22 mouse cellular contexts compared by ENCODE assay signal in genomic region chr16:14409776-14410175, GRCm38 (mm10). TPM values are rescaled to one million over a fixed set of nuclear protein-coding genes. Genes with fewer than 3 reads are reported as not detected.
A peak's percentile ranks its signal among the peaks of the same experiment; 100 is the strongest.
DNase-seq lines count a peak whose midpoint lies in the region; ATAC-seq and TF ChIP-seq lines count a peak whose summit lies in the region.
"Had no signal": no experiment of that assay in that cellular context is flagged by ENCODE, and none has a peak within 500 bp of the region (broad histone marks: within the 10 kb centered on the region; RNA-seq: fewer than 3 reads in every experiment).

No protein-coding gene starts in this region.

- no peak for ATAC-seq in heart, embryonic 11.5 days (replicated peaks; ENCODE audit: insufficient number of reproducible peaks, low FRiP score, low TSS enrichment)
- ATAC-seq in megakaryocyte, adult 5-6 weeks (ENCODE audit: poor library complexity, severe bottlenecking), result peak; percentile 59
- no peak for ATAC-seq in midbrain, embryonic 16.5 days
- ATAC-seq: forebrain, embryonic 13.5 days; forebrain, postnatal 0 days; hindbrain, embryonic 16.5 days; inflammation-experienced regulatory T-cells, adult 6 months had no signal

- no peak for TF ChIP-seq EP300 in heart, adult 2 months (IDR thresholded peaks at IDR 0.05; ENCODE audit: insufficient read depth, low read depth, low read length)

- H3K27me3 ChIP-seq in heart, adult 2 months (ENCODE audit: control insufficient read depth, insufficient read depth, low read length), result no peaks in the 10 kb centered on the region
- no peaks in the 10 kb centered on the region for H3K27me3 ChIP-seq in heart, embryonic 11.5 days (ENCODE audit: control insufficient read depth, insufficient read depth, low read length)
- H3K27me3 ChIP-seq in midbrain, embryonic 16.5 days (ENCODE audit: control insufficient read depth, insufficient read depth, low read depth, low read length), result no peaks in the 10 kb centered on the region
- H3K27me3 ChIP-seq: CH12.LX; forebrain, embryonic 13.5 days; heart, embryonic 12.5 days; hindbrain, embryonic 12.5 days had no signal

- H3K36me3 ChIP-seq in heart, adult 2 months (ENCODE audit: control insufficient read depth, insufficient read depth, low read length), result peaks cover 5% of the 10 kb centered on the region
- no peaks in the 10 kb centered on the region for H3K36me3 ChIP-seq in heart, embryonic 11.5 days (ENCODE audit: control insufficient read depth, insufficient read depth, low read length)
- peaks cover 11% of the 10 kb centered on the region for H3K36me3 ChIP-seq in midbrain, embryonic 16.5 days (ENCODE audit: control insufficient read depth, insufficient read depth, low read length)
- H3K36me3 ChIP-seq: heart, embryonic 12.5 days had no signal

- intact Hi-C loops in heart, adult 2 months (cut with DNase I), result no loop called here

- no peak for TF ChIP-seq CTCF in heart, adult 2 months (IDR thresholded peaks at IDR 0.05)

- WGBS in heart, adult 2 months, result 65% methylated on average over 3 of the region's 3 CpGs
- WGBS in heart, embryonic 11.5 days (ENCODE audit: insufficient replicate concordance), result 66% methylated on average over 3 of the region's 3 CpGs
- WGBS in midbrain, embryonic 16.5 days, result 93% methylated on average over 3 of the region's 3 CpGs

- H3K9me3 ChIP-seq in heart, embryonic 11.5 days (replicated peaks; ENCODE audit: control insufficient read depth, low read length), result no peaks in the 10 kb centered on the region
- H3K9me3 ChIP-seq in midbrain, embryonic 16.5 days (replicated peaks; ENCODE audit: control insufficient read depth, low read length, poor library complexity, severe bottlenecking), result no peaks in the 10 kb centered on the region
- H3K9me3 ChIP-seq: embryonic facial prominence, embryonic 10.5 days; forebrain, embryonic 13.5 days; heart, embryonic 12.5 days; hindbrain, embryonic 12.5 days had no signal

- no peak overlapping the region for H3K4me3 ChIP-seq in heart, adult 2 months
- H3K4me3 ChIP-seq in heart, embryonic 11.5 days (ENCODE audit: low read depth, low read length), result no peak overlapping the region
- H3K4me3 ChIP-seq in midbrain, embryonic 16.5 days (ENCODE audit: low read depth, low read length), result no peak overlapping the region
- H3K4me3 ChIP-seq: embryonic facial prominence, embryonic 10.5 days; forebrain, embryonic 13.5 days; gastrocnemius, adult 2 months; heart, embryonic 12.5 days; hindbrain, embryonic 12.5 days had no signal

- peak overlapping the region; percentile 12 for H3K27ac ChIP-seq in heart, adult 2 months
- no peak overlapping the region for H3K27ac ChIP-seq in heart, embryonic 11.5 days (ENCODE audit: low read depth, low read length)
- no peak overlapping the region for H3K27ac ChIP-seq in midbrain, embryonic 16.5 days (ENCODE audit: low read length)
- H3K27ac ChIP-seq: embryonic facial prominence, embryonic 10.5 days; forebrain, embryonic 13.5 days; gastrocnemius, adult 2 months; hindbrain, embryonic 12.5 days had no signal

- peak in 1 of 2 experiments; percentile 6 for DNase-seq in heart, adult 2 months
- DNase-seq in 416B (ENCODE audit: low read depth), result peak; percentile 27
- peak; percentile 16 for DNase-seq in brain, adult 2 months (ENCODE audit: low read depth, low spot score)
- DNase-seq in kidney, postnatal 25 days, result no peak
- DNase-seq in adrenal gland, postnatal 10 days, result no peak
- DNase-seq: adrenal gland, adult 8-10 months; cerebellum, adult 18-20 months; cerebellum, adult 9-11 months; cerebellum, postnatal 36 days; forebrain, postnatal 0 days; gastrocnemius, adult 2 months; gastrocnemius, postnatal 25 days had no signal

- no peaks in the 10 kb centered on the region for H3K79me2 ChIP-seq in heart, adult 2 months (replicated peaks; ENCODE audit: control insufficient read depth, insufficient read depth, low read length)

- no peak for TF ChIP-seq POLR2A in heart, adult 2 months (IDR thresholded peaks at IDR 0.05; ENCODE audit: insufficient read depth, low read depth, low read length)

- no peak overlapping the region for H3K4me2 ChIP-seq in heart, embryonic 11.5 days
- no peak overlapping the region for H3K4me2 ChIP-seq in midbrain, embryonic 16.5 days (ENCODE audit: low read length)
- H3K4me2 ChIP-seq: forebrain, embryonic 13.5 days; heart, embryonic 12.5 days; hindbrain, embryonic 12.5 days had no signal

- no peaks in the 10 kb centered on the region for H3K4me1 ChIP-seq in heart, adult 2 months (ENCODE audit: control insufficient read depth, insufficient read depth, low read length)
- H3K4me1 ChIP-seq in heart, embryonic 11.5 days (ENCODE audit: control insufficient read depth, insufficient read depth, low read length), result no peaks in the 10 kb centered on the region
- H3K4me1 ChIP-seq in midbrain, embryonic 16.5 days (ENCODE audit: control insufficient read depth, insufficient read depth, low read length), result no peaks in the 10 kb centered on the region
- H3K4me1 ChIP-seq: embryonic facial prominence, embryonic 10.5 days; forebrain, embryonic 13.5 days; heart, embryonic 12.5 days; hindbrain, embryonic 12.5 days had no signal

- H3K9ac ChIP-seq in heart, adult 2 months (ENCODE audit: low read depth, low read length), result no peak overlapping the region
- no peak overlapping the region for H3K9ac ChIP-seq in heart, embryonic 11.5 days (ENCODE audit: low read depth, low read length)
- no peak overlapping the region for H3K9ac ChIP-seq in midbrain, embryonic 16.5 days (ENCODE audit: low read depth, low read length)
- H3K9ac ChIP-seq: forebrain, embryonic 13.5 days; forebrain, postnatal 0 days; heart, embryonic 12.5 days; hindbrain, embryonic 12.5 days had no signal

RNA-seq across cellular contexts. Expression of gene Abcc1, which starts 48.4 kb away (rescaled TPM):
- total RNA-seq in heart, adult 2 months (2021), result 10 to 100 TPM; 14.4 to 21.4 TPM
- 37.5 and 40.6 TPM in 2 replicates for polyA plus RNA-seq in heart, adult 2 months (2012; rRNA removed)
- 2.7 and 3.0 TPM in 2 replicates for polyA plus RNA-seq in heart, embryonic 11.5 days (2014; fragmentation: Nextera tagmentation; extraction: Ambion mirVana)
- 13.3 and 18.0 TPM in 2 replicates for total RNA-seq in megakaryocyte, adult 5-6 weeks (2015)
- 16.6 and 17.4 TPM in 2 replicates for total RNA-seq in megakaryocyte, adult 5-6 weeks (2017)
- polyA plus RNA-seq in midbrain, embryonic 16.5 days (2015; fragmentation: Nextera tagmentation; extraction: Ambion mirVana), result 9.3 and 10.8 TPM in 2 replicates
- 10 to 100 TPM; 16.8 to 27.0 TPM for total RNA-seq in adrenal gland, postnatal 10 days (2021)

Comparison
In these comparisons a context has a peak if more than half of its experiments do, and no peak if none do; other contexts are left out.
1. DNase-seq: peak in 416B (single experiment) and brain, adult 2 months (single experiment); none in kidney, postnatal 25 days (0 of 2) and adrenal gland, postnatal 10 days (single experiment).